Mouse (Mus musculus): ENCODE measurements around the gene Zfp974. TPM values are rescaled to one million over a fixed set of nuclear protein-coding genes. Genes with fewer than 3 reads are reported as not detected.

The Zfp974 gene
- polyA plus RNA-seq (2017; shearing (Covaris generic)): 8.6 TPM

DNA sequence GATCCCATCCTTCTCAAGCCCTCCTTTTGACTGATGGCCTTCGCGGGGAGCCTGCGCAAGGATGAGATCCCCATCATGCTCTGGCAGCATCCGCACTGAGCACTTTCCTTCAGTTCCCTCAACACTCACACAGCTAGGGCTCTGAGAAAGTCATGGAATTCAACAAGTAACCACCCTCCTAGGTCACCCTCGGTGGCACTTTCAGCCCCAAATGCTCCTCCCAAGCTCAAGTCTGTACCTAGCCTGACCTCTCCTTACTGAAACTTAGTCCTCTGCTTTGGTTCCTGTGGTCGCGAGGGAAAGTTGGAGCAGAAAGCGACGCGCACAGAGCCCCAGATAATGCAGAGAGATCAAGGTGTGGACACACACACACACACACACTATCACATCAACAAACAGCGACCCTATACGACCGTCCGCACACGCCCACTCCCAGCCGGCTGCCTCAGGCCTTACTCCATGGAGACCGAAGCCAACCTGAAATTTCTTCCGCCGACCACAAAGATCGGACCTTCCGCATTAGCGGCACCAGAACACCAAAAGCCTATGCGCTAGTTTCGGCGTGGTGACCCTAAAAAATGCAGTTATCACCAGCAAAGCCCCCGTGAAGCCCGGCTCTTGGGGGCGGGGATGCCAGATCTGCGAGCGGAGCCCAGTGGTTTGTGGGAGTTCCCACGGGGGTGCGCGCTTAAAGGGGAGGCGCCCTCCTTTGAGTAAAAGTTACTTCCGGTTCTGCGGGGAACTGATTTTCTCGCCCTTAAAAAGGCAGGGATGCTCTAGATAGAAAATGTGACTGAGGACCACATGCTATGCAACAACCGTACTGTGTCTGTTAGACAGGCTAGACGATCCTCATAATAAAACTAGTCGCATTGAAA, at the start of gene Zfp974:
TSS of gene Zfp974 (minus strand) at position 643 of the 878 bp plus-strand sequence.

Other genes with a start within 250 kb of the Zfp974 start
- gene Zfp607b, start 240.1 kb downstream of the Zfp974 start, polyA plus RNA-seq (2017; shearing (Covaris generic)): 4.4 TPM
- gene Zfp60, start 198.1 kb downstream of the Zfp974 start, polyA plus RNA-seq (2017; shearing (Covaris generic)): 18.1 TPM
- gene Zfp626, start 122.3 kb downstream of the Zfp974 start, polyA plus RNA-seq (2017; shearing (Covaris generic)): 3.2 TPM
- 9.0 TPM for gene Zfp59, start 90.9 kb downstream of the Zfp974 start, polyA plus RNA-seq (2017; shearing (Covaris generic))
- 11.7 TPM for gene Zfp607a, start 71.9 kb downstream of the Zfp974 start, polyA plus RNA-seq (2017; shearing (Covaris generic))
- 15.7 TPM for gene Zfp780b, start 49.7 kb upstream of the Zfp974 start, polyA plus RNA-seq (2017; shearing (Covaris generic))
- 6.7 TPM for gene Zfp850, start 84.7 kb upstream of the Zfp974 start, polyA plus RNA-seq (2017; shearing (Covaris generic))
- gene Psmc4, start 120.6 kb upstream of the Zfp974 start, polyA plus RNA-seq (2017; shearing (Covaris generic)): 217 TPM
- gene Fcgbp, start 141.8 kb upstream of the Zfp974 start, polyA plus RNA-seq (2017; shearing (Covaris generic)): not detected
- gene 9530053A07Rik, start 200.0 kb upstream of the Zfp974 start, polyA plus RNA-seq (2017; shearing (Covaris generic)): not detected
- 191 TPM for gene Fbl, start 240.2 kb upstream of the Zfp974 start, polyA plus RNA-seq (2017; shearing (Covaris generic))